Mouse (Mus musculus): ENCODE data around the gene Optn. TPM values are rescaled to one million over a fixed set of nuclear protein-coding genes. Genes with fewer than 3 reads are reported as not detected.

Gene Optn
- total and polyA plus RNA-seq, 2 experiments from 2014 or later, result 23.2 to 38.4 TPM

- H3K27me3 ChIP-seq (ENCODE audit: control insufficient read depth, insufficient read depth, low read length), result no peaks in the 10 kb centered on the region
- peaks cover 20% of the 10 kb centered on the region for H3K36me3 ChIP-seq (replicated peaks; ENCODE audit: control insufficient read depth, insufficient read depth, low read length)
- H3K4me1 ChIP-seq (ENCODE audit: control insufficient read depth, insufficient read depth), result peaks cover 5% of the 10 kb centered on the region; the same call in 1 of the 2 replicates
- no peak for ATAC-seq (ENCODE audit: insufficient read depth, low read depth)
- TF ChIP-seq CTCF (IDR thresholded peaks at IDR 0.05; ENCODE audit: low read depth) (no peak), EP300 (IDR thresholded peaks at IDR 0.05; ENCODE audit: low read depth) (no peak)
- no peak for DNase-seq (ENCODE audit: low spot score)
- H3K9me3 ChIP-seq (replicated peaks; ENCODE audit: control insufficient read depth, low read length), result no peaks in the 10 kb centered on the region
- no peak overlapping the region for H3K9ac ChIP-seq (replicated peaks; ENCODE audit: low read depth, low read length)
- WGBS, result 86% methylated on average over 4 of the region's 4 CpGs
- H3K27ac ChIP-seq (ENCODE audit: low read depth), result no peak overlapping the region
- H3K4me2 ChIP-seq (ENCODE audit: low read depth, low read length), result no peak overlapping the region
- H3K4me3 ChIP-seq (ENCODE audit: low read depth, low read length), result no peak overlapping the region
Observed at GRCm38 (mm10) chr2:5007107-5007506, 56.7 kb downstream of the Optn start.

GRCm38 (mm10) chr2:5001266-5001665 is 62.6 kb downstream of the Optn start:
- H3K27ac ChIP-seq (ENCODE audit: low read depth), result no peak overlapping the region
- H3K4me2 ChIP-seq (ENCODE audit: low read depth, low read length), result no peak overlapping the region
- no peaks in the 10 kb centered on the region for H3K9me3 ChIP-seq (replicated peaks; ENCODE audit: control insufficient read depth, low read length)
- TF ChIP-seq CTCF (IDR thresholded peaks at IDR 0.05; ENCODE audit: low read depth) (no peak), EP300 (IDR thresholded peaks at IDR 0.05; ENCODE audit: low read depth) (no peak)
- no peak for DNase-seq (ENCODE audit: low spot score)
- H3K4me1 ChIP-seq (ENCODE audit: control insufficient read depth, insufficient read depth), result no peaks in the 10 kb centered on the region
- no peak overlapping the region for H3K9ac ChIP-seq (replicated peaks; ENCODE audit: low read depth, low read length)
- no peak overlapping the region for H3K4me3 ChIP-seq (ENCODE audit: low read depth, low read length)
- H3K27me3 ChIP-seq (ENCODE audit: control insufficient read depth, insufficient read depth, low read length), result no peaks in the 10 kb centered on the region
- peaks cover 25% of the 10 kb centered on the region for H3K36me3 ChIP-seq (replicated peaks; ENCODE audit: control insufficient read depth, insufficient read depth, low read length)
- ATAC-seq (ENCODE audit: insufficient read depth, low read depth), result no peak
- 83% methylated on average over 6 of the region's 6 CpGs for WGBS

GRCm38 (mm10) chr2:4998905-4999304 is 64.9 kb downstream of the Optn start:
- Histone ChIP-seq H3K9ac (replicated peaks; ENCODE audit: low read depth, low read length) (no peak overlapping the region), H3K4me1 (ENCODE audit: control insufficient read depth, insufficient read depth) (no peaks in the 10 kb centered on the region), H3K4me2 (ENCODE audit: low read depth, low read length) (no peak overlapping the region), H3K9me3 (replicated peaks; ENCODE audit: control insufficient read depth, low read length) (no peaks in the 10 kb centered on the region), H3K4me3 (ENCODE audit: low read depth, low read length) (no peak overlapping the region), H3K27me3 (ENCODE audit: control insufficient read depth, insufficient read depth, low read length) (no peaks in the 10 kb centered on the region), H3K36me3 (replicated peaks; ENCODE audit: control insufficient read depth, insufficient read depth, low read length) (peaks cover 31% of the 10 kb centered on the region), H3K27ac (ENCODE audit: low read depth) (no peak overlapping the region)
- ATAC-seq (ENCODE audit: insufficient read depth, low read depth), result no peak
- 72% methylated on average over 3 of the region's 3 CpGs for whole genome bisulfite sequencing
- no peak for DNase-seq (ENCODE audit: low spot score)
- TF ChIP-seq CTCF (IDR thresholded peaks at IDR 0.05; ENCODE audit: low read depth) (peak; percentile 32; the same call in 1 of the 2 replicates), EP300 (IDR thresholded peaks at IDR 0.05; ENCODE audit: low read depth) (no peak)

GRCm38 (mm10) chr2:4996421-4996824 is 67.4 kb downstream of the Optn start:
- no peak for ATAC-seq (ENCODE audit: insufficient read depth, low read depth)
- no peak for TF ChIP-seq EP300 (IDR thresholded peaks at IDR 0.05; ENCODE audit: low read depth)
- TF ChIP-seq CTCF (IDR thresholded peaks at IDR 0.05; ENCODE audit: low read depth), result no peak
- H3K36me3 ChIP-seq (replicated peaks; ENCODE audit: control insufficient read depth, insufficient read depth, low read length), result peaks cover 34% of the 10 kb centered on the region

GRCm38 (mm10) chr2:4995646-4996045 is 68.2 kb downstream of the Optn start:
- Histone ChIP-seq H3K4me1 (ENCODE audit: control insufficient read depth, insufficient read depth) (no peaks in the 10 kb centered on the region), H3K36me3 (replicated peaks; ENCODE audit: control insufficient read depth, insufficient read depth, low read length) (peaks cover 37% of the 10 kb centered on the region), H3K4me3 (ENCODE audit: low read depth, low read length) (no peak overlapping the region), H3K27ac (ENCODE audit: low read depth) (no peak overlapping the region), H3K9me3 (replicated peaks; ENCODE audit: control insufficient read depth, low read length) (no peaks in the 10 kb centered on the region), H3K4me2 (ENCODE audit: low read depth, low read length) (no peak overlapping the region), H3K27me3 (ENCODE audit: control insufficient read depth, insufficient read depth, low read length) (no peaks in the 10 kb centered on the region), H3K9ac (replicated peaks; ENCODE audit: low read depth, low read length) (no peak overlapping the region)
- TF ChIP-seq CTCF (IDR thresholded peaks at IDR 0.05; ENCODE audit: low read depth) (no peak), EP300 (IDR thresholded peaks at IDR 0.05; ENCODE audit: low read depth) (no peak)
- ATAC-seq (ENCODE audit: insufficient read depth, low read depth) (no peak), DNase-seq (ENCODE audit: low spot score) (no peak)
- WGBS, result 95% methylated on average over 11 of the region's 11 CpGs

More at GRCm38 (mm10) chr2:4996421-4996824, 67.4 kb downstream of the Optn start:
- no peak overlapping the region for H3K27ac ChIP-seq (ENCODE audit: low read depth)
- no peak overlapping the region for H3K9ac ChIP-seq (replicated peaks; ENCODE audit: low read depth, low read length)
- no peak overlapping the region for H3K4me2 ChIP-seq (ENCODE audit: low read depth, low read length)
- 88% methylated on average over 6 of the region's 6 CpGs for WGBS
- no peaks in the 10 kb centered on the region for H3K9me3 ChIP-seq (replicated peaks; ENCODE audit: control insufficient read depth, low read length)
- no peak for DNase-seq (ENCODE audit: low spot score)
- H3K4me1 ChIP-seq (ENCODE audit: control insufficient read depth, insufficient read depth), result no peaks in the 10 kb centered on the region
- no peaks in the 10 kb centered on the region for H3K27me3 ChIP-seq (ENCODE audit: control insufficient read depth, insufficient read depth, low read length)
- no peak overlapping the region for H3K4me3 ChIP-seq (ENCODE audit: low read depth, low read length)

- H3K27ac ChIP-seq (ENCODE audit: low read depth), result no peak overlapping the region
- H3K4me1 ChIP-seq (ENCODE audit: control insufficient read depth, insufficient read depth), result no peaks in the 10 kb centered on the region
- H3K36me3 ChIP-seq (replicated peaks; ENCODE audit: control insufficient read depth, insufficient read depth, low read length), result peaks cover 29% of the 10 kb centered on the region
- TF ChIP-seq CTCF (IDR thresholded peaks at IDR 0.05; ENCODE audit: low read depth), result no peak
- TF ChIP-seq EP300 (IDR thresholded peaks at IDR 0.05; ENCODE audit: low read depth), result no peak
- WGBS, result 87% methylated on average over 4 of the region's 4 CpGs
- ATAC-seq (ENCODE audit: insufficient read depth, low read depth) (no peak), DNase-seq (ENCODE audit: low spot score) (no peak)
- no peak overlapping the region for H3K9ac ChIP-seq (replicated peaks; ENCODE audit: low read depth, low read length)
- no peak overlapping the region for H3K4me3 ChIP-seq (ENCODE audit: low read depth, low read length)
- H3K27me3 ChIP-seq (ENCODE audit: control insufficient read depth, insufficient read depth, low read length), result no peaks in the 10 kb centered on the region
- H3K4me2 ChIP-seq (ENCODE audit: low read depth, low read length), result no peak overlapping the region
- no peaks in the 10 kb centered on the region for H3K9me3 ChIP-seq (replicated peaks; ENCODE audit: control insufficient read depth, low read length)
Observed at GRCm38 (mm10) chr2:4994436-4994835, 69.4 kb downstream of the Optn start.
